Comparison of ENCODE assay signal across 10 mouse cellular contexts in genomic region chr13:52250371-52250770, GRCm38 (mm10).
DNase-seq lines count a peak whose midpoint lies in the region; ATAC-seq and TF ChIP-seq lines count a peak whose summit lies in the region.
"Had no signal": no experiment of that assay in that cellular context is flagged by ENCODE, and none has a peak within 500 bp of the region (broad histone marks: within the 10 kb centered on the region; RNA-seq: fewer than 3 reads in every experiment).

No protein-coding gene starts in this region.

- no peak overlapping the region for H3K4me3 ChIP-seq in heart, postnatal 0 days (ENCODE audit: low read depth, low read length)
- H3K4me3 ChIP-seq in lung, postnatal 0 days (ENCODE audit: low read depth, low read length), result no peak overlapping the region

- no peaks in the 10 kb centered on the region for H3K27me3 ChIP-seq in heart, postnatal 0 days (ENCODE audit: control insufficient read depth, insufficient read depth, low read length)
- H3K27me3 ChIP-seq in lung, postnatal 0 days (replicated peaks; ENCODE audit: insufficient read depth, low read length), result no peaks in the 10 kb centered on the region
- H3K27me3 ChIP-seq in Patski, result no peaks in the 10 kb centered on the region

- H3K36me3 ChIP-seq in heart, postnatal 0 days (replicated peaks; ENCODE audit: control insufficient read depth, insufficient read depth, low read length), result no peaks in the 10 kb centered on the region
- no peaks in the 10 kb centered on the region for H3K36me3 ChIP-seq in lung, postnatal 0 days (ENCODE audit: insufficient read depth, low read length)

- H3K9me3 ChIP-seq in heart, postnatal 0 days (replicated peaks; ENCODE audit: control insufficient read depth, low read length), result no peaks in the 10 kb centered on the region
- H3K9me3 ChIP-seq in lung, postnatal 0 days (ENCODE audit: low read length), result no peaks in the 10 kb centered on the region

- 49% methylated on average over 4 of the region's 4 CpGs for WGBS in heart, postnatal 0 days
- 42% methylated on average over 4 of the region's 4 CpGs for WGBS in lung, postnatal 0 days

- CTCF ChIA-PET in Patski (lab: Charles Lee), result interaction anchor here (1.5 kb wide), 1 partner anchor 279 kb away, joined by 3 read pairs; no protein-coding TSS in a partner anchor

- in situ Hi-C loops in Patski (cut with MboI; ENCODE audit: low pct_unique_long_range_greater_than_20kb), result loop anchor here (5.0 to 10.0 kb wide), 2 partner anchors 284 to 372 kb away; partner anchors contain the start of gene Diras2

- H3K4me1 ChIP-seq in heart, postnatal 0 days (ENCODE audit: control insufficient read depth, insufficient read depth), result no peaks in the 10 kb centered on the region
- no peaks in the 10 kb centered on the region for H3K4me1 ChIP-seq in lung, postnatal 0 days (ENCODE audit: insufficient read depth, low read depth, low read length)

- TF ChIP-seq EP300 in heart, postnatal 0 days (IDR thresholded peaks at IDR 0.05; ENCODE audit: low read depth), result no peak
- no peak for TF ChIP-seq EP300 in lung, postnatal 0 days (IDR thresholded peaks at IDR 0.05)

- no peak for DNase-seq in heart, postnatal 0 days (ENCODE audit: low spot score)
- no peak for DNase-seq in heart, adult 18-20 months
- DNase-seq in lung, postnatal 0 days (ENCODE audit: low spot score), result peak; percentile 19
- no peak for DNase-seq in lung, postnatal 14 days
- DNase-seq in Patski (ENCODE audit: low read depth, low spot score), result no peak
- no peak for DNase-seq in left cerebral cortex, postnatal 4 days
- no peak for DNase-seq in kidney, adult 9 months

- POLR2A ChIA-PET in Patski (lab: Charles Lee), result no interaction called here

- TF ChIP-seq CTCF in heart, postnatal 0 days (IDR thresholded peaks at IDR 0.05; ENCODE audit: low read depth), result peak; percentile 44
- peak; percentile 44 for TF ChIP-seq CTCF in lung, postnatal 0 days (IDR thresholded peaks at IDR 0.05)
- TF ChIP-seq CTCF in Patski (IDR thresholded peaks at IDR 0.05), result peak; percentile 53

- no peak overlapping the region for H3K27ac ChIP-seq in heart, postnatal 0 days (ENCODE audit: low read depth)
- no peak overlapping the region for H3K27ac ChIP-seq in lung, postnatal 0 days (ENCODE audit: low read length)
- H3K27ac ChIP-seq: macrophage had no signal

- intact Hi-C loops in left cerebral cortex, postnatal 4 days (cut with DNase I), result loop anchor here (10.0 kb wide), 1 partner anchor 314 kb away; no protein-coding TSS in a partner anchor

- no peak overlapping the region for H3K9ac ChIP-seq in heart, postnatal 0 days (replicated peaks; ENCODE audit: low read depth, low read length)
- no peak overlapping the region for H3K9ac ChIP-seq in lung, postnatal 0 days (replicated peaks; ENCODE audit: low read depth)

- no peak overlapping the region for H3K4me2 ChIP-seq in heart, postnatal 0 days (ENCODE audit: low read depth, low read length)
- no peak overlapping the region for H3K4me2 ChIP-seq in lung, postnatal 0 days (replicated peaks; ENCODE audit: low read depth, low read length)

- ATAC-seq in heart, postnatal 0 days (ENCODE audit: insufficient read depth, low read depth), result no peak
- ATAC-seq in lung, postnatal 0 days, result no peak
- no peak for ATAC-seq in Patski
- ATAC-seq in megakaryocyte-erythroid progenitor cell, adult 5-6 weeks (replicated peaks; ENCODE audit: low FRiP score, low TSS enrichment, poor library complexity, severe bottlenecking), result peak; percentile 67; the same call in 1 of the 2 replicates
- ATAC-seq: intestine, embryonic 16.5 days had no signal
